Mouse (Mus musculus) ovary, postnatal 10 days (tissue): Measurements from ENCODE around the gene Zswim4.
"Not testable (repeated sequence)": the region's sequence is repeated elsewhere in the genome, so short reads cannot be mapped to it uniquely, and the experiment has no call there.

Experiments used
- DNase-seq: peaks from one replicate; pipeline ENCODE4 v3.0.0; 2022; ENCODE audit warnings: low spot score

The Zswim4 gene

GRCm38 (mm10) chr8:84236998-84237473 is at the start of gene Zswim4:
TSS of gene Zswim4 (minus strand) at chr8:84237055.
- peak; percentile 97 for DNase-seq

GRCm38 (mm10) chr8:84285665-84286064 is 48.8 kb upstream of the Zswim4 start:
- DNase-seq = not testable (repeated sequence)

- DNase-seq = no peak
Observed at GRCm38 (mm10) chr8:84284608-84285063, 47.8 kb upstream of the Zswim4 start.

- no peak for DNase-seq
Observed at GRCm38 (mm10) chr8:84280777-84281176, 43.9 kb upstream of the Zswim4 start.

- DNase-seq = no peak
Observed at GRCm38 (mm10) chr8:84276447-84276846, 39.6 kb upstream of the Zswim4 start.

GRCm38 (mm10) chr8:84273968-84274367 is 37.1 kb upstream of the Zswim4 start:
- no peak for DNase-seq

- DNase-seq = no peak
Observed at GRCm38 (mm10) chr8:84272302-84272701, 35.4 kb upstream of the Zswim4 start.

- DNase-seq = peak; percentile 93
Observed at GRCm38 (mm10) chr8:84269950-84270773, 33.3 kb upstream of the Zswim4 start, which contains the start of gene Ccdc130. TSS of gene Ccdc130 (minus strand) at chr8:84270380.

GRCm38 (mm10) chr8:84261098-84261497 is 24.2 kb upstream of the Zswim4 start:
- no peak for DNase-seq

- peak; percentile 59 for DNase-seq
Observed at GRCm38 (mm10) chr8:84256822-84257610, 20.2 kb upstream of the Zswim4 start, which contains the start of gene Mri1. TSS of gene Mri1 (minus strand) at chr8:84257326.

- DNase-seq = no peak
Observed at GRCm38 (mm10) chr8:84256458-84256821, 19.6 kb upstream of the Zswim4 start.

GRCm38 (mm10) chr8:84255858-84256257 is 19.0 kb upstream of the Zswim4 start:
- DNase-seq = no peak

GRCm38 (mm10) chr8:84249257-84250170 is 12.7 kb upstream of the Zswim4 start, which contains the start of gene D8Ertd738e:
TSS of gene D8Ertd738e (minus strand) at chr8:84249719.
- peak; percentile 50 for DNase-seq

GRCm38 (mm10) chr8:84241821-84242220 is 5.0 kb upstream of the Zswim4 start:
- no peak for DNase-seq

GRCm38 (mm10) chr8:84241167-84241566 is 4.3 kb upstream of the Zswim4 start:
- no peak for DNase-seq

GRCm38 (mm10) chr8:84237542-84238229 is 831 bp upstream of the Zswim4 start:
- DNase-seq = no peak

GRCm38 (mm10) chr8:84236410-84236997 is 351 bp downstream of the Zswim4 start:
- DNase-seq = no peak

GRCm38 (mm10) chr8:84235746-84236409 is 977 bp downstream of the Zswim4 start:
- DNase-seq = no peak

GRCm38 (mm10) chr8:84233055-84233454 is 3.8 kb downstream of the Zswim4 start:
- no peak for DNase-seq

GRCm38 (mm10) chr8:84230735-84231134 is 6.1 kb downstream of the Zswim4 start:
- no peak for DNase-seq
